Mouse (Mus musculus): Measurements from ENCODE around the gene Krt19.

Krt19 gene

GRCm38 (mm10) chr11:100148615-100149330 is at the start of gene Krt19:
Krt19 (minus strand) TSS chr11:100148665.
- no peak for DNase-seq (ENCODE audit: low spot score in 2 of 2)

GRCm38 (mm10) chr11:100192992-100193391 is 44.5 kb upstream of the Krt19 start, which contains the start of gene Krt9:
Krt9 (minus strand) TSS chr11:100193246.
- no peak for DNase-seq (ENCODE audit: low spot score in 2 of 2)

GRCm38 (mm10) chr11:100191820-100192219 is 43.4 kb upstream of the Krt19 start:
- DNase-seq (ENCODE audit: low spot score in 2 of 2) = no peak

GRCm38 (mm10) chr11:100186736-100187135 is 38.3 kb upstream of the Krt19 start:
- no peak for DNase-seq (ENCODE audit: low spot score in 2 of 2)

- DNase-seq (ENCODE audit: low spot score in 2 of 2) = no peak
Measured at GRCm38 (mm10) chr11:100181725-100182124, 33.3 kb upstream of the Krt19 start.

- no peak for DNase-seq (ENCODE audit: low spot score in 2 of 2)
Measured at GRCm38 (mm10) chr11:100179260-100179659, 30.8 kb upstream of the Krt19 start.

GRCm38 (mm10) chr11:100178307-100178706 is 29.8 kb upstream of the Krt19 start:
- no peak for DNase-seq (ENCODE audit: low spot score in 2 of 2)

GRCm38 (mm10) chr11:100176791-100177190 is 28.3 kb upstream of the Krt19 start:
- DNase-seq (ENCODE audit: low spot score in 2 of 2) = no peak

GRCm38 (mm10) chr11:100168765-100169762 is 20.6 kb upstream of the Krt19 start:
- peak; percentile 67 to 84 for DNase-seq (ENCODE audit: low spot score in 2 of 2)

GRCm38 (mm10) chr11:100168071-100168470 is 19.6 kb upstream of the Krt19 start:
- no peak for DNase-seq (ENCODE audit: low spot score in 2 of 2)

GRCm38 (mm10) chr11:100164392-100164791 is 15.9 kb upstream of the Krt19 start:
- DNase-seq (ENCODE audit: low spot score in 2 of 2) = no peak

- DNase-seq (ENCODE audit: low spot score in 2 of 2) = no peak
Measured at GRCm38 (mm10) chr11:100157908-100158477, 9.5 kb upstream of the Krt19 start.

GRCm38 (mm10) chr11:100157331-100157730 is 8.9 kb upstream of the Krt19 start:
- no peak for DNase-seq (ENCODE audit: low spot score in 2 of 2)

GRCm38 (mm10) chr11:100155497-100156255 is 7.2 kb upstream of the Krt19 start:
- DNase-seq (ENCODE audit: low spot score in 2 of 2) = no peak

- DNase-seq (ENCODE audit: low spot score in 2 of 2) = no peak
Measured at GRCm38 (mm10) chr11:100147566-100148353, 705 bp downstream of the Krt19 start.

GRCm38 (mm10) chr11:100145858-100146560 is 2.5 kb downstream of the Krt19 start:
- no peak for DNase-seq (ENCODE audit: low spot score in 2 of 2)

GRCm38 (mm10) chr11:100145104-100145503 is 3.4 kb downstream of the Krt19 start:
- no peak for DNase-seq (ENCODE audit: low spot score in 2 of 2)

GRCm38 (mm10) chr11:100140966-100141365 is 7.5 kb downstream of the Krt19 start:
- no peak for DNase-seq (ENCODE audit: low spot score in 2 of 2)

- no peak for DNase-seq (ENCODE audit: low spot score in 2 of 2)
Measured at GRCm38 (mm10) chr11:100139391-100139790, 9.1 kb downstream of the Krt19 start.

GRCm38 (mm10) chr11:100138809-100139208 is 9.7 kb downstream of the Krt19 start:
- DNase-seq (ENCODE audit: low spot score in 2 of 2) = no peak
